Mouse (Mus musculus) lung, adult 2 months (tissue): ENCODE results near the gene Fxyd3.

Experiments
- CTCF ChIP-seq: fragments of 200-500 bp; IDR thresholded peaks from 2 replicates; pipeline ENCODE4 v1.5.1; 2011; ENCODE audit warnings: mild to moderate bottlenecking, low read length, control low read depth; ENCODE audit not compliant: insufficient read depth
- POLR2A ChIP-seq: fragments of 200-500 bp; IDR thresholded peaks from 2 replicates; pipeline ENCODE4 v1.6.1; 2011; ENCODE audit warnings: low read depth, mild to moderate bottlenecking, control low read depth, low read length, borderline replicate concordance; ENCODE audit errors: extremely low read depth

DNA sequence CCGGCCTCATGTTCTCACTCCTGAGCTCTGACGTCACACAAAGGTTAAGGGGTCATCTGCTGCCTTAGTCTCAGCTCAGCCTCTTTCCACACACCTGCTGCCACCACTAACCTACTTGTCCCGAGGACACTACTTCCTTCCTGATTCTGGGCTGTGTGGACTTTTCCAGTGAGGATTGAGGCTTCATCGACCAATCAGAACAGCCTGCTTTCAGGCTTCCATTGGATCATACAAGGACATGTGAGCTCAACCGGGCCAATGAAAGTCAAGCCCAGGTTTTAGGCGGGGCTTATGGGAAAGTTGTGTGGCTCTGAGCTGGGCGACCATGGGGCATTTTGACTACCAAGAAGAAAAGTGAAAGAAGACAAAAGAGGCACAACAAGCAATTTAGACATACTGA is 39.6 kb downstream of the Fxyd3 start:
- TF ChIP-seq CTCF (no peak), POLR2A (no peak)
